Mouse (Mus musculus) frontal cortex, postnatal 36 days (tissue): ENCODE results near the gene Gphn.
"Not testable (repeated sequence)": the region's sequence is repeated elsewhere in the genome, so short reads cannot be mapped to it uniquely, and the experiment has no call there.

Experiments
- DNase-seq, 2 experiments: peaks; one replicate each; pipeline ENCODE4 v3.0.0; 2022; ENCODE audit warnings: low spot score in 2 of 2

Gene Gphn

DNA sequence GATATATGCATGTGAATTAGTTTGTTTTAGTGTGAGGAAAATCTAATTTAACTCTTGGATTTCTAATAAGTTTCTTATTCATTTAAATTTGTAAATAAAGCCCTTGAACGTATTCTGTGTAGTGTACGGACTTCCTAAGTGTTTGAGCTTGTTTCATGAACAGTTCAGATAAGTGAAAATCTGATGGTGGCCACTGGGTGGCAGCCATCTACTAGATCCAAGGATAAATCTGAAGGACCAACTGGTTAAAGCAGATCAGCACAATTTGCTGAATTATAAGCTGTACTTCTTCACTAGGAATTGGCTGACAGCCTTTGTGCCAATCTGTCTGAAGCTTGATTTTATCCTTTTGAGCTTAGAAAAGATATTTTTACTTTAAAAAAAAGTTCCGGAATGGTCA lies 105.9 kb downstream of the Gphn start:
- DNase-seq: peak; percentile 51 to 86

DNA sequence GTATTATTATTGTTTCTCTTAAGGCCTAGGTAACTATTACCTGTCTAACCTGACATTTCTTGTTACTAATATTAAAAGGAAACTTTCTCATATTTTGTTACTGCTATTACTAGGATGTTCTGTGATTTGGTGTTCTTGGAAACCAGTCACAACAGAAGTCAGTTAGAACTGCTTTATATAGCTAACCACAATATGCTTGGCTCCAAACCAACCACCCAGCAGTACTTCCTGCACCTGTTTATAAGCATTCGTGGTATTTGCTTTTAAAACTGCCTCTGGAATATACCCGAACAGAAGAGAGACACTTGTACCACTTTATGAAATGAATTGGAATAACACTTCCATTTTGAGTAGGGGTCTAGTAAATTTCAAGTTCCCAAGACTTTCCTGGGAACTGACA lies 130.3 kb downstream of the Gphn start:
- DNase-seq: no peak

DNA sequence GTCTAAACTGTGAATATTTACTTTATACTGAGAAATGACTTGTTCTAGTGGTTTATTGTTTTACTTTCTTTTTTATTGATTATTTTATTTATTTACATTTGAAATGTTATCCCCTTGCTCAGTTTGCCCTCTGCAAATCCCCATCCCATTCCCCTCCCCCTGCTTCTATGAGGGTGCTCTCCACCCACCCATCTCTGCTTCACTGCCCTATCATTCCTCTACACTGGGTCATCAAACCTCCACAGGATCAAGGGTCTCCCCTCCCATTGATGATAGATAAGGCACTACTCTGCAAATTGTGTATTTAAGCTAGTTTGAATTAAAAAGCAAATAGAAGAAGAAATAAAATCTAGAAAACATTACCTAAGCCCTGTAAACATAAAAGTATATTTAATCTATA lies 163.1 kb downstream of the Gphn start:
- no peak for DNase-seq

DNA sequence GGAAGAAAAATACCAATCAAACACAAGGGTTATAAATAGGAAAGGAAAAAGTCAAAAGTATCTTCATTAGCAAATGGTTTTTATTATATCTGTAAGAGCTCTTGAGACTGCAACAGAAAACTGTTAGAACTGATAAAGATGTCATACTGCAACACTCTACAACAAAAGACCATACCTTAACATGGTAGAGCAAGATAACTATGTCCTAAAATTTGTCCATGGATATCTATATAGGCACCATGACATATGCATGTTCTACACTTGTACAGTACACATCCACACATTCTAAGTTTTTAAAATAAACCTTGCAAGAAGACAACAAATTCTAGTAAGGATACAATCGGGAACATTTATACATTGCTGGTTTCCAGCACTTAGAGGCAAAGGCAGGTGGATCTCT lies 169.1 kb downstream of the Gphn start:
- DNase-seq: no peak

GRCm38 (mm10) chr12:78407518-78407917 lies 181.3 kb downstream of the Gphn start:
- not testable (repeated sequence) for DNase-seq

GRCm38 (mm10) chr12:78522176-78522575 lies 296.0 kb downstream of the Gphn start:
- DNase-seq: no peak

- no peak for DNase-seq
These were observed 296.7 kb downstream of the Gphn start for GRCm38 (mm10) chr12:78522804-78523394.

DNA sequence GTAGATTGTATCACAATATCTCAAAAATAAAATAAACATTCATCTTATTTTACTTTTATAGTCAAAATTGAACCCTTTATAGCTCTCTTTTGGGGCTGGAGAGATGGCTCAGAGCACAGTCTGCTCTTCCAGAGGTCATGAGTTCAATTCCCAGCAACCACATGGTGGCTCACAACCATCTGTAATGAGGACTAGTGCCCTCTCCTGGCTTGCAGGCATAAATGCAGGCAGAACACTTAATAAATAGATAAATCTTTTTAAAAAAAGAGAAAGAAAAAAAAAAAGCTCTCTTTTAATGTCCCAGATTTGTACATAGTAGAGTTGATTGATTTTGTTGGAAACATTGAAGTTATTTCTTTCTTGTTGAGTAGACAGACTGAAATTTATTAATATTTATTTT lies 311.4 kb downstream of the Gphn start:
- not testable (repeated sequence) for DNase-seq

- no peak for DNase-seq
These were observed 324.7 kb downstream of the Gphn start for GRCm38 (mm10) chr12:78550913-78551312.

- no peak for DNase-seq
These were observed 405.6 kb downstream of the Gphn start for GRCm38 (mm10) chr12:78631816-78632215.

- no peak for DNase-seq
These were observed 413.3 kb downstream of the Gphn start for GRCm38 (mm10) chr12:78639466-78639865.

DNA sequence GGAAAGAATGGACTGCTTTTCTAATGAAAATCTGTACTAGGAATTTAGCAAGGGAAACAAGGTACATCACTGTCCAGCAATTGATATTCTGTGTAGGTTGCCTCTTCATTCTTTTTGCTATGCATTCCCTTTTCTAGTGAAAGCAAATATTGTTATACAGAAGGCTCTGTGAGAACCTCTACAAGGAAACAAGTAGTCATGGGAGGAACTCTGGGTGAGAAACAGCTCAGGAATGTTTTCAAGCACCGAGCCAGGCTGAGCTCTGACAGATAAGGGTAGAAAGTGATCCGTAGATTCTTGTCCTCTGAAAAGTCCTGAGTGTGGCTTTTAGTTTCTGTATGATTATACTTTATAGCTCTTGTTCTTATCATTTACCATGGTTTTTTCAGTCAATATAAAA lies 413.9 kb downstream of the Gphn start:
- no peak for DNase-seq

DNA sequence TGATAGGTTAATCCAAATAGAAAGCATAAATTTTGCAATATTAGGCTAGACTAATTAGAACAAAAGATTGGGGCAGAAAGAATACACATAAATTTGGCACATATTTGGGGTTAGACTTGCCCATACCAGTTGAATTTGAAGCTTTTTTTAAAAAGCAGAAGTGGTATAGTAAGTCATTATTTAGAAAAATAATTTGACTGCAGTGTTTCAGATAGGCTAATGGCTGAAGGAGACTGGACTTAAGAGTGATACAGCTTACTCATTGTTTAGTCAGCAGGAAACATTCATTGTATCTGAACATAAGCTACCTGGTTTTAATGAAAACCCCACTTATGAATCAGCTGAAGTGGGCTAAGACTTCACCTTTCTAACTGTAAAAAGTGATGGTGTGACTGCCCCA lies 415.0 kb downstream of the Gphn start:
- DNase-seq: no peak

DNA sequence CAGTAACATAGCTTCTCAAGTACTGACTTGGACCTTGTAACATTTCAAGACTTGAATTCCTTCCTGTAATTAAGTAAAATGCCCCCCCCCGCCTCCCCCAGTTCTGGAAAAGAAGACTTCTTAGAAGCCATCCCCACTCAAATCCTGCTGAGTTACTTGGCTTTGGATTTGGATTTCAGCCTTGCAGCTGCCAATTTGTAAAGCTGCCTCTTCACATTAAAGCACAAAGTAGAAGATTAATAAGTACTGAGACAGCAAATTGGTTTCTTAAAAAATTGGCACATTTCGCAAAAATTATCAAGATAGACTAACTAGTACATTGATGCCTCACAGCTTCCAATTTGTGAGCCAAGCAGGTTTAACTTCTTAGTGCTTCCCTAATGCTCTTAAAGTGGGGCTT lies 417.5 kb downstream of the Gphn start:
- DNase-seq: no peak

- DNase-seq: no peak
These were observed 419.1 kb downstream of the Gphn start for GRCm38 (mm10) chr12:78645282-78645681.

DNA sequence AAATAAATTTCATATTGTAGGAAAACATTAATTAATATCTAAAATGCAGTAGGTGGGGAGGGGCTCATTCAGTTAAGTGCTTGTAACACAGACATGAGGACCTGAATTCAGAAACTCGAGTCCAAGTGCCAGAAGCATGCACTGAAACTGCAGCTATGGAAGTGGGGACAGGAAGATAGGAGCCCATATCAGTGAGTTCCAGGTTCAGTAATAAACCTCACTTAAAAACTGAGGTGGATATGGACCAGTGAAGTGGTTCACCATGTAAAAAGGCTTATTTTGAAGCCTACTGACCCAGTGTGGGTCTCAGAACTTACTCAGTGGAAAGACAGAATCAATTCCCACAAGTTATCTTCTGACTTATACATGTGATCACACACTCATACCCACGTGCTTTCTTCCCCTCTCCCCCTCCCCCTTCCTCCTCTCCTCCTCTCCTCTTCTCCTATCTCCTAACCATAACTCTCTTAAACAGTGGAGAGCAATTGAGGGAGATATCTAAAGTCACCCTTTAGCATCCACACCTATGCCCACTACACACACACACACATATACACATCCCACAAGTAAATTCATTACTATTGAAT lies 433.6 kb downstream of the Gphn start:
- no peak for DNase-seq

DNA sequence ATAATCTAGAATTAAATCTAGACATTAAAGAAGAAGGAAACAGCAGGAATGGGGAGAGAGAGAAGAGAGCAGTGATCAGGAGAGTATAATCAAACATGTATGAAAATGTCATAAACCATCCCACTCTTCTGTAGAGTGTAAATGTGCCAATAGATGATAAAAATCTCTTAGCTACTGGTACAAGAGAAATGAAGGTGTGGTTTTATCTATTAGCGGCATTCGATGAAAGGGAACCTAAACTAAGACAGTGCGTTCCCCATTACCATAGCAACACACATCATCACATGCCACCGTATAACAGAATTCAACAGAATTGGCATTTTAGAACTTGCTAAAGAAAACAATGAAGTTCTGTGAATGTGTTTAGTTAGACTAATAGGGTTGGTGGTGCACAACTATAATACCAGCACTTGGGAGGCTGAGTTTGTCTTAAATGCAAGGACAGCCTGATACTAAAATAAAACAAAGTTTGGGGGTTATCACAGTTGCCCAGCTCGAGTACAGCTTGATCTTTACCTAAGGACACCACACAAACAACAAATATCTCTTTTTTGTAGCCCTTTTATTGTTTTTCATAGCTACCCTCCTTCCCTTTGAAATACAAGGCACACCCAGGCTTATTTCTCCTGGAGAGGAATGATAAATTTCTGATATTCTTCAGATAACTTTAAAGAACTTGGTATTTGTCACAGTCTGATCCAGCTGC lies 452.1 kb downstream of the Gphn start:
- DNase-seq: no peak

GRCm38 (mm10) chr12:78678807-78679189 lies 452.6 kb downstream of the Gphn start:
- no peak for DNase-seq

DNA sequence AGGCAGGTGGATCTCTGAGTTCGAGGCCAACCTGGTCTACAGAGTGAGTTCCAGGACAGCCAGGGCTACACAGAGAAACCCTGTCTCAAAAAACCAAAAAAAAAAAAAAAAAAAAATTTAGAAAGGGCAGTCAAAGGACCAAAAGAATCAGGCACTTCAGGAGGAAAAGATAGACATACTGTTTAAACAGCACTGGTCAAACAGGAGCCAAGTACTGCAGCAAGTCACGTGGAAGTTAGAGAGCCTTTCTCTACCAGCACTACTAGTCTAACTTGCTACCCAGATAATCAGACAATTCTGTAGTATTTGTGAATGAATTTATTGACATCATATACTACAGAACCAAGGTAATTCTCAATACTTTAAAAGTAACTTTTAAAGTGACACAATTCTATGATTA lies 454.9 kb downstream of the Gphn start:
- no peak for DNase-seq

- no peak for DNase-seq
These were observed 456.1 kb downstream of the Gphn start for GRCm38 (mm10) chr12:78682279-78682678.

DNA sequence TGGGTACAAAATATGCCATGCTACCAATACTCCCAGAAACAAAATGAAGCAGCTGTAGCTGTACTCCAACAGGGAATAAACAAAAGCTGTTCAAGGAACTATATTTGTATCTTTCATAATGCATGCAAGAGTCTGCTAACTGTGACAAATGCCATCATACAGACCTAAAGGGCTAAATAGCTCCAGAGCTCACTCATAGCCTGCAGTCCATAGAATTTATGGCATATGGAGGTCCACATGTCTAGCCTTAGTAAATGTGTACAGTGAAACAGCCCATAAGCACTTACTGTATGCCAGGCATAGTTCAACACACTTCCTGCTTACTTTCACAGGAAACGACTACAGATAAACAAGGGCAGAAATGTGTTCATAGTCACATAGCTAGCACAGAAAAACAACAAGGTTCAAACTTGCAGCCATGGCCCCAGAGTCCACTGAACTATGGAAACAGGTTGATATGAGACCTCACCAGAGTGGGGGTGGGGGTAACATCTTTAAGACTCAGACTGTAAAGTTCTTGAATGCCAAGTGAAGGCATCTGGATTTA lies 459.6 kb downstream of the Gphn start:
- no peak for DNase-seq

GRCm38 (mm10) chr12:78688876-78689275 lies 462.7 kb downstream of the Gphn start:
- DNase-seq: peak; percentile 10 to 29

GRCm38 (mm10) chr12:78691325-78691724 lies 465.1 kb downstream of the Gphn start, which contains the start of gene Fam71d:
TSS of gene Fam71d (plus strand) at chr12:78691535.
- no peak for DNase-seq
